16 mouse cellular contexts compared by ENCODE assay signal in the genomic region with DNA sequence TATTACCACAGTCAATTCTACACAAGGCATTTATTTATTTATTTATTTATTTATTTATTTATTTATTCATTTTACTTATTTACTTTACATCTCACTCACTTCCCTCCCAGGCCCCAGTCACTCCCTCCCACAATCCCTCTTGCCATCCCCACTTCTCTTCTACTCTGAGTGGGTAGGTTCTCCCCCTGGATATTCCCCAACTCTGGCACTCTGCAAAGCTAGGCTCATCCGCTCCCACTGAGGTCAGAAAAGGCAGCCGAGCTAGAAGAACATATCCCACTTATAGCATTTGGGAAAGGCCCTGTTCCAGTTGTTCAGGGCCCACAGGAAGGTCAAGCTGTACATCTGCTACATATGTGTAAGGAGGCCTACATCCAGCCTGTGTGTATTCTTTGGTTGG.
"Had no signal": no experiment of that assay in that cellular context is flagged by ENCODE, and none has a peak within 500 bp of the region (broad histone marks: within the 10 kb centered on the region; RNA-seq: fewer than 3 reads in every experiment).

No protein-coding gene starts in this region.

- DNase-seq: retina, postnatal 1 day; right cerebral cortex, adult 18-20 months; right cerebral cortex, postnatal 14 days; right cerebral cortex, postnatal 25 days; right cerebral cortex, postnatal 4 days; spleen, adult 18-20 months; thymus, adult 18-20 months; thymus, adult 2 months; thymus, postnatal 14 days; thymus, postnatal 25 days; thymus, postnatal 36 days; thymus, postnatal 4 days had no signal

- H3K9me3 ChIP-seq: neural tube, embryonic 13.5 days; neural tube, embryonic 15.5 days; stomach, embryonic 15.5 days had no signal

- H3K4me2 ChIP-seq: neural tube, embryonic 13.5 days; neural tube, embryonic 15.5 days; stomach, embryonic 15.5 days had no signal

- H3K27ac ChIP-seq: neural tube, embryonic 13.5 days; neural tube, embryonic 15.5 days; stomach, embryonic 15.5 days; stomach, postnatal 0 days had no signal

- H3K4me1 ChIP-seq: neural tube, embryonic 13.5 days; neural tube, embryonic 15.5 days; stomach, embryonic 15.5 days had no signal

- H3K36me3 ChIP-seq: neural tube, embryonic 13.5 days; neural tube, embryonic 15.5 days; stomach, embryonic 15.5 days had no signal

- H3K27me3 ChIP-seq: neural tube, embryonic 13.5 days; neural tube, embryonic 15.5 days; stomach, embryonic 15.5 days had no signal

- H3K4me3 ChIP-seq: neural tube, embryonic 13.5 days; neural tube, embryonic 15.5 days; stomach, embryonic 15.5 days had no signal

- H3K9ac ChIP-seq: neural tube, embryonic 13.5 days; neural tube, embryonic 15.5 days; stomach, embryonic 15.5 days had no signal
